Mouse (Mus musculus) testis, adult 2 months (tissue): ENCODE results near the gene Atxn1. TPM values are rescaled to one million over a fixed set of nuclear protein-coding genes. Genes with fewer than 3 reads are reported as not detected.

Source experiments
- H3K27ac ChIP-seq: fragments of 200-500 bp; 2 replicates; pipeline ENCODE4 v1.5.1; 2012; ENCODE audit warnings: low read depth, low read length; ENCODE audit not compliant: control insufficient read depth, insufficient read depth
- H3K27me3 ChIP-seq: fragments of 200-500 bp; 2 replicates; pipeline ENCODE4 v1.6.1; 2012; ENCODE audit warnings: mild to moderate bottlenecking, low read length, moderate library complexity; ENCODE audit not compliant: control insufficient read depth, insufficient read depth
- H3K36me3 ChIP-seq: fragments of 200-500 bp; 2 replicates; pipeline ENCODE4 v1.6.1; 2012; ENCODE audit warnings: mild to moderate bottlenecking, low read length; ENCODE audit not compliant: control insufficient read depth, insufficient read depth
- H3K4me1 ChIP-seq: fragments of 200-500 bp; 2 replicates; pipeline ENCODE4 v1.6.1; 2012; ENCODE audit warnings: low read length; ENCODE audit not compliant: control insufficient read depth, insufficient read depth
- H3K4me3 ChIP-seq: fragments of 200-500 bp; 2 replicates; pipeline ENCODE4 v1.5.1; 2012; ENCODE audit warnings: low read depth, mild to moderate bottlenecking, low read length, moderate library complexity, mixed read lengths; ENCODE audit not compliant: control insufficient read depth
- CTCF ChIP-seq: fragments of 200-500 bp; IDR thresholded peaks from 2 replicates; pipeline ENCODE4 v1.5.1; 2012; ENCODE audit warnings: low read depth, mild to moderate bottlenecking, inconsistent platforms, low read length, moderate library complexity; ENCODE audit not compliant: control insufficient read depth, insufficient read depth, insufficient replicate concordance
- POLR2A ChIP-seq: fragments of 200-500 bp; IDR thresholded peaks from 2 replicates; pipeline ENCODE4 v1.6.1; 2012; ENCODE audit warnings: low read depth, mild to moderate bottlenecking, inconsistent platforms, low read length, moderate library complexity; ENCODE audit not compliant: control insufficient read depth
- polyA plus RNA-seq: library from polyadenylated mRNA; depleted of rRNA; stranded (reverse); fragments of >200 nt; gene quantifications from 2 replicates; pipeline ENCODE4 v1.2.3, GENCODE M21; 2012

The Atxn1 gene
- polyA plus RNA-seq, 1 experiment, result 3.2 TPM

DNA sequence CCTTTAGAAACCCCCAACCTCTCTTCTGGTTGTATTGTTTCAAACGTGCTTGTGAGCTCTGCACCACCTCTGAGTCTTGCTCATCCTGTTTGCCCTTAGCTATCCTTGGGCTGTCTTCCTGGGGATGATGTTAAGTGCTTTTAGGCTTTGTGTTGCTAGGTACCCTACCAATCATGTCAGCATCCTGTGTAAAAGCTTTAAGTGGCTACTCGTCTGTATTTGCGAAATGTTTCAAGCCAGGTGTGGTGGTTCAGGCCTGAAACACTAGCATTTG lies 278.6 kb downstream of the Atxn1 start:
- H3K36me3 ChIP-seq, result no peaks in the 10 kb centered on the region
- H3K27ac ChIP-seq, result no peak overlapping the region
- H3K4me1 ChIP-seq, result no peaks in the 10 kb centered on the region
- no peak overlapping the region for H3K4me3 ChIP-seq
- no peaks in the 10 kb centered on the region for H3K27me3 ChIP-seq
- no peak for TF ChIP-seq CTCF
- TF ChIP-seq POLR2A, result no peak

DNA sequence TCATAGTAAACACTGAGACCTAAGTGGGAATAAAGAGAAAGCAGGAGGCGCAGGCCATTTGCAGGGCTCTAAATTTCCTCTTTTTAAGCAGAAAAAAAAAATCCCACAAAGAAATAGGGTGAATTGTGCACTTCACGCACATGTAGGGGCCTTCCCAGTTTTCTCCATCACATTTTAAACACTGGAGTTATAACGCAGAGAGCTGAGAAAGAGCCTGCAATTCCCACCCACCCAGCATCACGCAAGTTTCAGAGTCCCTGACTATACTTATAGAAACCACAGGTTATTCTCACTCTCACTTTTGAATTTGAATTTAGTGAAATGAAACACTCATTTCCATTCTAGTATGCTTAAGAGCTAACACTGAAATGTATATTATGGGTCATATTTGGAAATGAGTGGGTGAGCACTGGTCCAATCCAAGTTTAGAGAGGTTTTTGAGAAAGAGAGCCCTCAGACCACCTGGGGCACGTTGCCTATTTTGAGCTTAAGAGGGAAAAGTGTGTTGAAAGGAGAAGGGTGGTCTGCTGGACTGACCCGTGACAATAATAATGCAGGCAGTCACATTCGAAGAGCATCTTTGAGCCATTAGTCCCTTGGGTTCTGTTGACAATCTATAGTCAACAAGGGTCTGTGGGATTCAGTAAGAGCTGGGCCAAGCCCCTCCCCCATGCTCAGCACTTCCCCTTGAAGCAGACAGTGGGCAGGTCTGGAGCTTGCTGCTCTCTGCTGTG lies 279.1 kb downstream of the Atxn1 start:
- H3K4me3 ChIP-seq, result no peak overlapping the region
- H3K4me1 ChIP-seq, result no peaks in the 10 kb centered on the region
- no peaks in the 10 kb centered on the region for H3K27me3 ChIP-seq
- no peak for TF ChIP-seq POLR2A
- TF ChIP-seq CTCF, result no peak
- no peaks in the 10 kb centered on the region for H3K36me3 ChIP-seq
- no peak overlapping the region for H3K27ac ChIP-seq

DNA sequence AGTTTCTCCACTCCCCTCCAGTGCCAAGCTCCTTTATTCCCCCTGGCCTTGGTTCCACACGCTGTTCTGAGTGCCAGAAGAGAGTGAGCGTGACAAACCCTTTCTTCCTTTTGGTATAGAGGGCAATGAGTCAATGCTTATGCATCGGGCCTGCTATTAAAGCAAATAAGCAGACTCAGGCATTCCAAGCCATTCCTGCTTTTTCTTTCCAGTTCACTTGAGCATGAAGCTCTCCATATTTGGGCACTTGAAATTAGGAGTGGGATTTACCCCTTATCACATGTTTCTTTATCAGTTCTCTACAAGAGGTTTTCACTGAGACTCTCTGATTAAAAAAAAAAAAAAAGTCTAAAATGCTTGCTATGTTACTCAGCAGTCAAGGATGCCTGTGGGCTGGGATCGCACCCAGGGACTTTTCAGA lies 279.9 kb downstream of the Atxn1 start:
- H3K36me3 ChIP-seq, result no peaks in the 10 kb centered on the region
- no peak overlapping the region for H3K27ac ChIP-seq
- H3K27me3 ChIP-seq, result no peaks in the 10 kb centered on the region
- no peak overlapping the region for H3K4me3 ChIP-seq
- TF ChIP-seq POLR2A, result no peak
- no peak for TF ChIP-seq CTCF
- H3K4me1 ChIP-seq, result no peaks in the 10 kb centered on the region

DNA sequence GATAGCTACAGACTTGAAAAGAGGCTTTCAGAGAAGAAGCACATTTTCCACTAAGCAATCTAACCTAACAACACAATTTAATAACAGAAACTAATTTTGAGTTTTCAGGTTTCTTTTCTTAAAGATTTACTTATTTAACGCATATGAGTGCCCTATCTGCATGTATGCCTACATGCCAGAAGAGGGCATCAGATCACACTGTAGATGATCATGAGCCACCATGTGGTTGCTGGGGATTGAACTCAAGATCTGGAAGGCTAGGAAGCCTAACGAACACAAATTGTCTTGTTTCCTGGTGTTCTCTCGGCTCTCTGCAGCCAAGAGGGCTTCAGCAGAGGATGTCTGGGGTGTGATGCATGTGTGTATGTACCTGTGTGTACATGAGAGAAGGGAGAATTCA lies 280.8 kb downstream of the Atxn1 start:
- no peaks in the 10 kb centered on the region for H3K36me3 ChIP-seq
- H3K27me3 ChIP-seq, result no peaks in the 10 kb centered on the region
- H3K4me1 ChIP-seq, result no peaks in the 10 kb centered on the region
- no peak overlapping the region for H3K4me3 ChIP-seq
- no peak overlapping the region for H3K27ac ChIP-seq
- TF ChIP-seq CTCF (no peak), POLR2A (no peak)

DNA sequence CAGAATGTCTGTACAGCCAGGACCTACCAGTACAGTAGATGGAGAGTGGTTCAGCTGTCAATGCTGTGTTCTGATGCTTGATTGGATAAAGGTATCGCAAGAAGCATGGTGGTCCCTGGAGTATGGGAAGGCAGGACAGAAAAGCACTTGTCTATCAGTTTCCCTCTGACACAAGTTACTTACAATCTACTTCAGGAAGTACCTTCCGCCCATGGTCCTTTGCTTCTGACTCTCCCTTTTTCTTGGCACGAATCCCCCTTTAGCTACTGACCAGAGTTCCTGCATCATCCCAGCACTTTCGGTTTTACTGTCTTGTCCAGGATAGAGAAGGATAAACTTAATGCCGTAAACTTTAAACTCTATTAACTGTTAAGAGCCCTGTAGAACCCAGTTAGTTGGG lies 283.6 kb downstream of the Atxn1 start:
- H3K4me1 ChIP-seq, result no peaks in the 10 kb centered on the region
- TF ChIP-seq POLR2A (no peak), CTCF (no peak)
- no peak overlapping the region for H3K4me3 ChIP-seq

DNA sequence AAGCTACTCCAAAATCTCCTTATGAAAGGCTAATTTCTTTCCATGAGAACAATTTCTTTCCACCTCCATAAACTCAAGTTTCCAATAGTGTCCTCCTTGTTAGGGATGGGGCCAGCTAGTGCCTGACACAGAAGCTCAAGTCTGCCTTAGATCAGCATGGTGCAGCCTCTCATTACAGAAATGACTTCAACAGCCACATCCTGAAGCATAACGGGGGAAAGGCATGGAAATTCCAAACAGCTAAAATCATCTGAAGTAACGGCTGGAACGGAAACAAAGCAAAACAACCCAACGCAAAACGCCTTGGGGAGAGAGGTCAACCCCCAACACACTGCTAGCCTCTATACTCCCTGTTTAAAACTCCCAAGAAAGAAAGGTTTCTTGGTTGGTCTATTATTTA lies 284.2 kb downstream of the Atxn1 start:
- H3K4me3 ChIP-seq, result no peak overlapping the region
- no peaks in the 10 kb centered on the region for H3K36me3 ChIP-seq
- no peaks in the 10 kb centered on the region for H3K27me3 ChIP-seq
- H3K4me1 ChIP-seq, result no peaks in the 10 kb centered on the region
- no peak overlapping the region for H3K27ac ChIP-seq
- TF ChIP-seq POLR2A (no peak), CTCF (no peak)

More for the DNA sequence above, 283.6 kb downstream of the Atxn1 start:
- Histone ChIP-seq H3K27ac (no peak overlapping the region), H3K27me3 (no peaks in the 10 kb centered on the region), H3K36me3 (no peaks in the 10 kb centered on the region)

DNA sequence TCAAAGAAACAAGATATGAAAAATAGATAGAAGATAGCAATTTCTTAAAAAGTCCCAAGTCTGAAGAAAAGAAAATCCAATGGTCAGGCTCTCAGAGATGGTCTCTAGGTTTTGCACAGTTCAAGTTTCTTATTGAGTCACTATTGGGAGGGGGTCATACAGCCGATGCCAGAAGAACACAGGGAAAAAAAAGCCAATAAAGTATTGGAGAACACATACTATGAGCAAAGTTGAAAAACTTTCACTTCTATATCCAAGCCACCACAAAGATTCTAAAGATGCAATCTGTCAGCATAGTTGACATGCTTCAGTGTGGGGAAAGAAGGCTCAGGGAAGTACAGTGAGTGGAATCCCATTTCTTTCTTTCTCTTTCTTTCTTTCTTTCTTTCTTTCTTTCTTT lies 285.7 kb downstream of the Atxn1 start:
- Histone ChIP-seq H3K4me3 (no peak overlapping the region), H3K4me1 (no peaks in the 10 kb centered on the region), H3K27ac (no peak overlapping the region), H3K36me3 (no peaks in the 10 kb centered on the region), H3K27me3 (no peaks in the 10 kb centered on the region)
- TF ChIP-seq POLR2A (no peak), CTCF (no peak)

DNA sequence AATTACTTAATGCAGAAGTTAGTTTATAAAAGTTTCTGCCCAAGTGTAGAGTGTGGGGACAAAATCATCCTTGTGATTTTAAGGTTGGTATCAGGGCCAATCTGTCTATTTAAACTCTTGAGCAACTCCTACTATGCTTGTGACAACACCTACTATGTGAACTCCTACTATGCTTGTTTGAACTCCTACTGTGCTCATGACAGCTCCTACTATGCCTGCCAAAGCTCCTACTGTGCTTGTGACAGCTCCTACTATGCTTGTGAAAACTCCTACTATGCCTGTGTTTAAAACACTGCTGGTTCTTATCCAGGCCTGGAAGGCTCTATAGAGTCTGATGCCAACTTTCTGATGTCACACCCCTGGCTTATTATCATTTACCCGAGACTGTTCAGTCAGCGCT lies 292.2 kb downstream of the Atxn1 start:
- no peaks in the 10 kb centered on the region for H3K4me1 ChIP-seq
- H3K36me3 ChIP-seq, result no peaks in the 10 kb centered on the region
- H3K27me3 ChIP-seq, result no peaks in the 10 kb centered on the region
- H3K27ac ChIP-seq, result no peak overlapping the region
- H3K4me3 ChIP-seq, result no peak overlapping the region
- TF ChIP-seq POLR2A, result no peak
- no peak for TF ChIP-seq CTCF
